Mouse (Mus musculus): ENCODE measurements around the gene Zdhhc20.

DNA sequence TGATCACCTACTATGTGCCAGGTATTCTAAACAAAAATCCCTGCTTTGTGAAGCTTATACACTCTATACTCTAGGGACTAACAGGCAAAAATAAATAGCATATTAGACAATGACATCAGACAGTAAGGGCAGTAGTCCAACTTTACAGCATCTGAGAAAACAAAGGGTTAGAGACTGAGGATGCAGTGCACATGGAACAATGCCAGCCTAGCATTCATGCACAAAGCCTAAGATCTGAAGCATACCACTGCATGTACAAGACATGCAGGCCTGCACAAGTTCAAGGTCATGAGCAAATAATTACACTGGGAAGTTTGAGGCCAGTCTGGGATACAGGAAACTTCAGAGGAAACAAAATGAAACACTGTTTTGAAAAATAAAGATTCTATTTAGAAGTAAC, 30.6 kb downstream of the Zdhhc20 start:
- TF ChIP-seq CTCF (conservative IDR thresholded peaks at IDR 0.05; ENCODE audit: insufficient read depth, insufficient read length, low read depth, low read length) (no peak), POLR2A (IDR thresholded peaks at IDR 0.05; ENCODE audit: low read depth, low read length) (no peak)

Data from kidney, adult 2 months (tissue).